Mouse (Mus musculus): ENCODE data around the gene Slc43a2.

Slc43a2 gene

DNA sequence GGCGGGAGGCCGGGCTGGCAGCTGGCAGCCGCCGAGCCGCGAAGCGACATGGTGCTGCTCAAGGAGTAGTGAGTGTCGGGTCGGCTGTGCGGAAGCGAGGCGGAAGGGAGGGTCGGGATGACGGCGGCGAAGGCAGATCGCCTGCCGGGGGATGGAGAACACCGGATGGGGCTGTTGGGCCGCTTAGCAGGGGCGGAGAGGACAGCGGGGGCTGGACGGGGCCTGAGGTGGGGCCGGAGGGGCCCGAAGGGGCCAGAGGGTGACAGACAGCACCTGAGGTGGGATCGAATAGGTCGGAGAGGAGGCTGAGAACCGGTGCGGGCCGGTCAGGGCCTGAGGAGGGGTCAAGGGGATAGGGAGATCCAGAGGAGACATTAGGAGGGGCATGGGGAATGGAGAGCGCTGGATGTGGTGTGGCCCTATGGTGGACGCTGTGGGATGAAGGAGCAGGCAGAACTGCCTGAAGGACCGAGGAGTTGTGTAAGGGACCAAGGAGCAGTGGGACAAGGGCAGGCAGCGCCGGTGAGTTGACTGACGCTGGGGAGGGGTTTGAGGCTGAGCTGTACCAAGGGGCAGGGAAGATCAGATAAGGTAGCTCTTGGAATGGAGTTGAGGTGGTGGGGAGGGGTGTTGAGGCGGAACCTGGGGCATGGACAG lies 56.9 kb downstream of the Slc43a2 start:
- ChIA-PET CTCF (interaction anchor here in 1 of 4 experiments (0.5 to 3.0 kb wide), 5 partner anchors 10 to 78 kb away, joined by 3 to 10 read pairs (median 4); partner anchors contain the start of gene Slc43a2), POLR2A (interaction anchor here (0.5 to 5.7 kb wide), 45 partner anchors 10 to 382 kb away, joined by 3 to 56 read pairs (median 4); partner anchors contain the start of genes Rilp (in 3 of the 4), Rpa1 (in 2 of the 4), Slc43a2 (in 2 of the 4) and Smyd4 (in 2 of the 4))

- CTCF ChIA-PET, result interaction anchor here (0.7 to 1.3 kb wide), 5 partner anchors 10 to 82 kb away, joined by 3 to 5 read pairs (median 4); partner anchors contain the start of gene Slc43a2 (in 1 of the 4)
- POLR2A ChIA-PET, result interaction anchor here in 2 of 4 experiments (0.8 to 2.2 kb wide), 13 partner anchors 9 to 131 kb away, joined by 3 to 13 read pairs (median 3); partner anchors contain the start of genes Rilp (in 1 of the 2) and Tlcd2 (in 1 of the 2)
These were observed 61.1 kb downstream of the Slc43a2 start for GRCm38 (mm10) chr11:75592612-75593011.

GRCm38 (mm10) chr11:75594431-75594830 lies 62.9 kb downstream of the Slc43a2 start:
- ChIA-PET CTCF (interaction anchor here in 2 of 4 experiments (0.7 to 0.8 kb wide), 2 partner anchors 11 to 64 kb away, joined by 3 read pairs; no protein-coding TSS in a partner anchor), POLR2A (interaction anchor here in 2 of 4 experiments (0.8 to 1.6 kb wide), 6 partner anchors 9 to 19 kb away, joined by 3 to 5 read pairs (median 3); no protein-coding TSS in a partner anchor)

DNA sequence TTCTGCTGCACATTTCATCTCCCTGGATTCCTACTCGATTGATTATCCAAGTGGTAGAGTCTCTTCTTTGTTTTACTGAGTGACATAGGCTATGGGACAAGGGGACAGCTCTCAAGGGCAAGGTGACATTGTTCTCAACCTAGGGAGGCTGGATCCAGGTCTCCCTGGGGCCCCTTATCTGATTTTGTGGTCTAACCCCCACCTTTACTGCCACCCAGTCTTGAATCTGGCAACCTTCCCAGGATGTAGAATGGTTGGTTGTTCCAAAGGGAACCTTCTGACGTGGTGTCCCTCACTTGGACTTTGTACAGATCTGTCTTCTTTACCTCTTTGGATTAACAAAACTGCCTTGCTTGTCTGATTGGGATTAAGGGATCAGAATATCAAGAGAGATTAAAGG lies 63.9 kb downstream of the Slc43a2 start:
- ChIA-PET CTCF (interaction anchor here in 1 of 4 experiments (0.8 kb wide), 1 partner anchor 65 kb away, joined by 3 read pairs; no protein-coding TSS in a partner anchor), POLR2A (interaction anchor here in 1 of 4 experiments (0.9 to 1.6 kb wide), 3 partner anchors 8 to 20 kb away, joined by 3 to 5 read pairs (median 3); no protein-coding TSS in a partner anchor)

DNA sequence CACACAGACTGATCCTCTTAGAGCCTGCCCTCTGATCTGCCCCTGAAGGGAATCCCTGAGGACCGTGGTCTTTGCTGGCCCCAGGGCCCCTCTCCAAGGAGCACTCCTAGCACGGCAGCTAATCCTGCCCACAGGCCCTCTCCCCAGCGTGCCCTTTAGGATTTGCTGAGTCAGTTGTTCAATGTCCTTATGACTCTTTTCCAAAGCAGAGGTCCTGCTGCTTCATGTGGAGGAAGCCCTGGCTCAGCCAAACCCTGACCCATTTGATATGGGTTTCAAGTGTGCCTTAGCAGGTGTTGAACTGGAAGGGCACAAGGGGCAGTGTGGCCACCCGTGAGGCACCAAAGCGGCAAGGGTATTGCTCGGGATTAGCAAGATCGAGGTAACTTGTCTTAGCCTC lies 64.3 kb downstream of the Slc43a2 start:
- POLR2A ChIA-PET, result interaction anchor here in 1 of 4 experiments (1.2 to 1.3 kb wide), 2 partner anchors 9 to 39 kb away, joined by 3 to 7 read pairs; no protein-coding TSS in a partner anchor
- CTCF ChIA-PET, result no interaction called here

DNA sequence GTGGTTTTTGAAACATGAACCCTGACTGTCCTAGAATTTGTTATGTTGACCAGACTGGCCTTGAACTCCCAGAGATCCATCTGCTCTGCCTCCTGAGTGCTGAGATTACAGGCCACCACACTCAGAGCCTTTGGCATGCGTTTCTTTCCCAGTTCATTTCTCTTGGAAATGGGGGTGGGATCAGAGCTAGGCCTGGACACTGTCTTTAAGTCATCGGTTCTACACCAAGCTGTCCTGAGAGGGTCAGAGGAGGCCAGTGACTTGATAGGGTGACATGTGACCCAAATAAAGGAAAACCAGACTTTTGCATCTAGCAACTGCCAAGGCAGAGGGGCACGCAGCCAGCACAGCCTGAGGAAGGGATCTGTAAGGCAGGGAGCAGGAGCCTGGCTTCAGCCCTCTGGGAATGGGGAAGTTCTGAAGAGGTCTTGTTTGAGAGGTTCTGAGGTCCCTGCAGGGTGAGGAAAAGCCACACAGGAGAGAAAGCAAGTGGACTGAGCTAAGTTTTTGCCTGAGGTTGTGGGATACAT lies 65.3 kb downstream of the Slc43a2 start:
- POLR2A ChIA-PET, result interaction anchor here in 1 of 4 experiments (1.2 to 1.3 kb wide), 3 partner anchors 8 to 144 kb away, joined by 3 to 7 read pairs (median 3); no protein-coding TSS in a partner anchor

DNA sequence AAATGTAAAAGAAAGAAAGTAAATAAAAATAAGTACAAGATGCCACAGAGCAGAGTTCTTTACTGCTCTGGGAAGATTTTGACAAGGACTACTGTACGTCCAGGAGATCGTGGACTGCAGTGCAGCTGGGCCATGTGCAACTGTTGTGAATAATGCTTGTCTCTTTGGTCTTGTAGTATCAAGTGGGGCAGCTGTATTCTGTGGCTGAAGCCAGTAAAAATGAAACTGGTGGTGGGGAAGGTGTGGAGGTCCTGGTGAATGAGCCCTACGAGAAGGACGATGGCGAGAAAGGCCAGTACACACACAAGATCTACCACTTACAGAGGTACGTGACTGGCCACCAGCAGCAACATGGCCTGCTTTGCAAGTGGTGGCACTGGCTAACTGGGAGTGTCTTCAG lies 66.5 kb downstream of the Slc43a2 start:
- ChIA-PET POLR2A (interaction anchor here in 2 of 4 experiments (0.7 to 0.9 kb wide), 3 partner anchors 10 to 82 kb away, joined by 3 to 4 read pairs (median 3); partner anchors contain the start of gene Pitpna (in 1 of the 2)), CTCF (interaction anchor here in 1 of 4 experiments (0.6 kb wide), 1 partner anchor 110 kb away, joined by 5 read pairs; no protein-coding TSS in a partner anchor)

More for the DNA sequence above, 65.3 kb downstream of the Slc43a2 start:
- CTCF ChIA-PET, result interaction anchor here in 2 of 4 experiments (0.6 to 1.1 kb wide), 2 partner anchors 10 to 15 kb away, joined by 3 to 8 read pairs; no protein-coding TSS in a partner anchor

DNA sequence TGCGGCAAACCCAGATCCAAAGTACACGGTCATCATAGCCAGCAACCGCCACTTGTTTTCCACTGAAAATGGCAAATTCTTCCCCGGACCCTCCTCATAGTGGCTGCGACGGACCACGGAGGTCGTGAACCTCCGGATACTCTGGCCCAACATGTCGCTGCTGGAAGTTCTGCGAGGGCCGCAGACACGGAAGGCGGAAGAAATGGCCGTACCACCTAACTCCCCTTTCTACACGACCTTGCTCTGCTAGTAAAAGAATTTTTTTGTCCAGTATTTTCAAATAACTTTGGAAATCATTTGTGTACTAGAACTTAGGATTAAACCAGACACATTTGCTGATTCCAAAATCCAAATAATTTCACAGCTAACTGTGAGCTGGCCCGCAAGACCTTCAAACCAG lies 68.3 kb downstream of the Slc43a2 start:
- POLR2A ChIA-PET, result interaction anchor here in 2 of 4 experiments (0.5 to 2.5 kb wide), 2 partner anchors 11 to 147 kb away, joined by 10 to 14 read pairs; partner anchors contain the start of gene Pitpna (in 1 of the 2)
- CTCF ChIA-PET, result interaction anchor here in 1 of 4 experiments (0.6 kb wide), 1 partner anchor 378 kb away, joined by 5 read pairs; no protein-coding TSS in a partner anchor

GRCm38 (mm10) chr11:75604826-75605225 lies 73.3 kb downstream of the Slc43a2 start:
- POLR2A ChIA-PET, result interaction anchor here in 3 of 4 experiments (0.5 to 6.4 kb wide), 29 partner anchors 8 to 151 kb away, joined by 3 to 56 read pairs (median 5); partner anchors contain the start of genes Pitpna (in 2 of the 3), Inpp5k (in 1 of the 3), Prpf8 (in 1 of the 3) and Scarf1 (in 1 of the 3)
- CTCF ChIA-PET, result interaction anchor here in 3 of 4 experiments (0.8 to 1.5 kb wide), 5 partner anchors 12 to 94 kb away, joined by 3 to 5 read pairs (median 4); no protein-coding TSS in a partner anchor

GRCm38 (mm10) chr11:75605318-75605717 lies 73.8 kb downstream of the Slc43a2 start:
- POLR2A ChIA-PET, result interaction anchor here (0.5 to 6.4 kb wide), 40 partner anchors 9 to 150 kb away, joined by 3 to 56 read pairs (median 4); partner anchors contain the start of genes Pitpna (in 3 of the 4), Inpp5k (in 2 of the 4), Prpf8 (in 1 of the 4) and Scarf1 (in 1 of the 4)
- CTCF ChIA-PET, result interaction anchor here (0.8 to 1.5 kb wide), 7 partner anchors 11 to 95 kb away, joined by 3 to 5 read pairs (median 3); no protein-coding TSS in a partner anchor

- POLR2A ChIA-PET, result interaction anchor here in 2 of 4 experiments (0.6 to 6.4 kb wide), 14 partner anchors 9 to 122 kb away, joined by 3 to 56 read pairs (median 6); partner anchors contain the start of genes Pitpna (in 2 of the 2), Inpp5k (in 1 of the 2) and Prpf8 (in 1 of the 2)
- CTCF ChIA-PET, result interaction anchor here in 3 of 4 experiments (0.6 to 1.2 kb wide), 5 partner anchors 9 to 100 kb away, joined by 3 to 4 read pairs (median 3); no protein-coding TSS in a partner anchor
These were observed 77.3 kb downstream of the Slc43a2 start for GRCm38 (mm10) chr11:75608776-75609175.

GRCm38 (mm10) chr11:75610021-75610420 lies 78.5 kb downstream of the Slc43a2 start:
- ChIA-PET POLR2A (interaction anchor here in 3 of 4 experiments (0.6 to 6.2 kb wide), 15 partner anchors 8 to 123 kb away, joined by 3 to 29 read pairs (median 4); partner anchors contain the start of genes Pitpna (in 1 of the 3), Rilp (in 1 of the 3) and Ywhae (in 1 of the 3)), CTCF (interaction anchor here in 1 of 4 experiments (1.0 kb wide), 1 partner anchor 100 kb away, joined by 3 read pairs; the partner anchor contains the start of gene Rilp)

- POLR2A ChIA-PET, result interaction anchor here in 2 of 4 experiments (0.6 to 1.5 kb wide), 7 partner anchors 9 to 83 kb away, joined by 3 to 6 read pairs (median 3); partner anchors contain the start of genes Inpp5k (in 1 of the 2), Myo1c (in 1 of the 2) and Slc43a2 (in 1 of the 2)
- CTCF ChIA-PET, result interaction anchor here in 2 of 4 experiments (0.6 to 0.7 kb wide), 3 partner anchors 57 to 567 kb away, joined by 3 to 9 read pairs (median 4); no protein-coding TSS in a partner anchor
These were observed 83.3 kb downstream of the Slc43a2 start for GRCm38 (mm10) chr11:75614769-75615168.

- POLR2A ChIA-PET, result interaction anchor here in 2 of 4 experiments (0.9 to 1.5 kb wide), 7 partner anchors 8 to 41 kb away, joined by 3 to 5 read pairs (median 3); partner anchors contain the start of gene Inpp5k (in 2 of the 2)
- CTCF ChIA-PET, result interaction anchor here in 1 of 4 experiments (0.7 kb wide), 1 partner anchor 35 kb away, joined by 3 read pairs; no protein-coding TSS in a partner anchor
These were observed 84.1 kb downstream of the Slc43a2 start for GRCm38 (mm10) chr11:75615556-75615955.

DNA sequence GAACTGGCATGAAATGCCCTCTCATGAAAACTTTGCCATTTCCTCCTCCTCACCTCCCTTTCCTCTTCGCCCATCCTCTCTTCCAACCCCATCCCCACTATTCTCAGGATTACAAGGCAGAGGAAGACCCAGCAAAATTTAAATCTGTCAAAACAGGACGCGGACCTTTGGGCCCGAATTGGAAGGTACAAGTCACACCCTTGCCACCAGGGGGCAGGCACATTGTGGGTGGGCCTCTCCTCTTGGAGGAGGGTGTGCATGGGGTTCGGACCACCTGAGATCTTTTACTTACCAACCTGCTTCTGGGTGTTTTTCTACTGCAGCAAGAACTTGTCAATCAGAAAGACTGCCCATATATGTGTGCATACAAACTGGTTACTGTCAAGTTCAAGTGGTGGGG lies 87.6 kb downstream of the Slc43a2 start:
- ChIA-PET CTCF (interaction anchor here in 1 of 4 experiments (1.4 kb wide), 1 partner anchor 12 kb away, joined by 3 read pairs; the partner anchor contains the start of gene Inpp5k), POLR2A (interaction anchor here in 2 of 4 experiments (1.3 to 2.2 kb wide), 4 partner anchors 9 to 26 kb away, joined by 4 to 5 read pairs (median 4); no protein-coding TSS in a partner anchor)

DNA sequence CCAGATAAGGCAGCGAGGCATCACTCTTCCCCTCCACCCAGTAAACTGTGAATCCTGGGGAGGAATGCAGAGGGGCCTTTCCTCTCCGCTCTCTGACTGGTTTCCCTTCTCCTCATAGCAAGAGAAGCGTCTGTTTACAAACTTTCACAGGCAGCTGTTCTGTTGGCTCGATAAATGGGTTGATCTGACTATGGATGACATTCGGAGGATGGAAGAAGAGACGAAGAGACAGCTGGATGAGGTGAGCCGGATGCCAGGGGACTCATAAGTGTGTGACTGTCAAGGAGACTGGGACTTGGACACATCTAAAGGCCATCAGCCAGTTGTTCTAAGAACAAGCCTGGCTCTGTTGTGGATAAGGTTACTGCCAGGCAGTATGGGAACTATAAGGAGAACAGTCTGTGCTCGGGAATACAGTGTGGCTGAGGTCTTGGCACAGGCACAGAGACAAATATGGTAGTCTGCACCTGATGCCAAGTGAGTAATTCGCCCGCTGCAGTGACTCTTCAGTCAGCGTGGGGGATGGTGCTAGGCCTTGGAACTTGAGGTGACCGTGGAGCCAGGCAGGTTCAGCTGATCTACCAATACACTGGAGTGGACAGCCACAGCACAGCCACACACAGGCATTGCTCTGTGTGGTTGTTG lies 88.8 kb downstream of the Slc43a2 start:
- ChIA-PET CTCF (interaction anchor here in 1 of 4 experiments (0.8 to 1.5 kb wide), 2 partner anchors 18 to 90 kb away, joined by 3 to 5 read pairs; no protein-coding TSS in a partner anchor), POLR2A (interaction anchor here in 3 of 4 experiments (1.0 to 5.0 kb wide), 28 partner anchors 10 to 159 kb away, joined by 3 to 36 read pairs (median 7); partner anchors contain the start of genes Inpp5k (in 2 of the 3), Tlcd2 (in 2 of the 3), Crk (in 1 of the 3) and Myo1c (in 1 of the 3))

All from embryonic stem cell, embryonic (primary cell).